Mouse (Mus musculus): ENCODE results near the gene Ntrk1.

DNA sequence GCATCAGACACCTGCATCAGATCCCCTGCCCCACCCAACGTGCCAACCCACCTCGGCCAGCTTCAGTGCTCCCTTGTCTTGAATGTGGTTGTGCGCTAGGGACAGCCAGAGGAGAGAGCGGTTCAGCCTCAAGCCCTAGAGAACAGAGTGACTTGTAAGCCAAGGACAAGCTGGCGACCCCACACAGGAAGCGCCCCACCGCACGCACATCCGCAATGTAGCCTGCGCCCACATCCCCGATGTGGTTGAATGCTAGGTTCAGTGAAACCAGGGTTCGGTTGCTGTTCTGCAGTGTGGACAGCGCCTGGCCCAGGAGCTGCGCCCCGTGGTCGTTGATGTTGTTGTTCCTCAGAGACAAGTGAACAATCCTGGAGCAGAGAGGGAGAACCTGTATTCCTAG, 52.2 kb downstream of the Ntrk1 start:
- TF ChIP-seq GATA1 (IDR thresholded peaks at IDR 0.05; ENCODE audit: borderline replicate concordance, low read length) (no peak), FLI1 (IDR thresholded peaks at IDR 0.05; ENCODE audit: low read length) (no peak)
